Mouse (Mus musculus): Measurements from ENCODE around the gene Acp6. TPM values are rescaled to one million over a fixed set of nuclear protein-coding genes. Genes with fewer than 3 reads are reported as not detected.

The Acp6 gene
- polyA plus RNA-seq, 1 experiment: 14.1 TPM

- Histone ChIP-seq H3K9me3 (no peaks in the 10 kb centered on the region), H3K4me1 (peaks cover 8% of the 10 kb centered on the region; the same call in 1 of the 2 replicates), H3K36me3 (replicated peaks; ENCODE audit: low read length) (peaks cover 26% of the 10 kb centered on the region), H3K27me3 (replicated peaks) (peaks cover 11% of the 10 kb centered on the region), H3K4me3 (replicated peaks) (peak overlapping the region; percentile 42)
- TF ChIP-seq GATA1 (IDR thresholded peaks at IDR 0.05; ENCODE audit: borderline replicate concordance, low read length) (no peak), FLI1 (IDR thresholded peaks at IDR 0.05; ENCODE audit: low read length) (no peak)
Measured at GRCm38 (mm10) chr3:97180527-97180926, 21.9 kb downstream of the Acp6 start.

GRCm38 (mm10) chr3:97183810-97184209, 25.2 kb downstream of the Acp6 start:
- H3K9me3 ChIP-seq: no peaks in the 10 kb centered on the region

GRCm38 (mm10) chr3:97185098-97185860, 26.7 kb downstream of the Acp6 start:
- no peak for TF ChIP-seq FLI1 (IDR thresholded peaks at IDR 0.05; ENCODE audit: low read length)
- TF ChIP-seq GATA1 (IDR thresholded peaks at IDR 0.05; ENCODE audit: borderline replicate concordance, low read length): no peak

More at GRCm38 (mm10) chr3:97183810-97184209, 25.2 kb downstream of the Acp6 start:
- TF ChIP-seq FLI1 (IDR thresholded peaks at IDR 0.05; ENCODE audit: low read length) (no peak), GATA1 (IDR thresholded peaks at IDR 0.05; ENCODE audit: borderline replicate concordance, low read length) (no peak)
- no peaks in the 10 kb centered on the region for H3K36me3 ChIP-seq (replicated peaks; ENCODE audit: low read length)
- peaks cover 8% of the 10 kb centered on the region; the same call in 1 of the 2 replicates for H3K4me1 ChIP-seq
- no peak overlapping the region for H3K4me3 ChIP-seq (replicated peaks)
- peaks cover 20% of the 10 kb centered on the region for H3K27me3 ChIP-seq (replicated peaks)

GRCm38 (mm10) chr3:97196571-97196970, 38.0 kb downstream of the Acp6 start:
- Histone ChIP-seq H3K27me3 (replicated peaks) (peaks cover 9% of the 10 kb centered on the region), H3K36me3 (replicated peaks; ENCODE audit: low read length) (no peaks in the 10 kb centered on the region), H3K4me3 (replicated peaks) (no peak overlapping the region), H3K4me1 (peaks cover 38% of the 10 kb centered on the region), H3K9me3 (peaks cover 9% of the 10 kb centered on the region)
- TF ChIP-seq FLI1 (IDR thresholded peaks at IDR 0.05; ENCODE audit: low read length) (no peak), GATA1 (IDR thresholded peaks at IDR 0.05; ENCODE audit: borderline replicate concordance, low read length) (no peak)

More at GRCm38 (mm10) chr3:97185098-97185860, 26.7 kb downstream of the Acp6 start:
- Histone ChIP-seq H3K36me3 (replicated peaks; ENCODE audit: low read length) (no peaks in the 10 kb centered on the region), H3K4me1 (peaks cover 7% of the 10 kb centered on the region; the same call in 1 of the 2 replicates), H3K4me3 (replicated peaks) (no peak overlapping the region), H3K9me3 (no peaks in the 10 kb centered on the region), H3K27me3 (replicated peaks) (peaks cover 25% of the 10 kb centered on the region)

GRCm38 (mm10) chr3:97199261-97199660, 40.7 kb downstream of the Acp6 start:
- H3K9me3 ChIP-seq: peaks cover 9% of the 10 kb centered on the region

GRCm38 (mm10) chr3:97201943-97202342, 43.4 kb downstream of the Acp6 start:
- peaks cover 73% of the 10 kb centered on the region for H3K4me1 ChIP-seq
- TF ChIP-seq FLI1 (IDR thresholded peaks at IDR 0.05; ENCODE audit: low read length) (no peak), GATA1 (IDR thresholded peaks at IDR 0.05; ENCODE audit: borderline replicate concordance, low read length) (no peak)

More at GRCm38 (mm10) chr3:97199261-97199660, 40.7 kb downstream of the Acp6 start:
- Histone ChIP-seq H3K27me3 (replicated peaks) (peaks cover 2% of the 10 kb centered on the region), H3K4me3 (replicated peaks) (peak overlapping the region; percentile 70), H3K4me1 (peaks cover 59% of the 10 kb centered on the region), H3K36me3 (replicated peaks; ENCODE audit: low read length) (no peaks in the 10 kb centered on the region)
- TF ChIP-seq FLI1 (IDR thresholded peaks at IDR 0.05; ENCODE audit: low read length): no peak
- TF ChIP-seq GATA1 (IDR thresholded peaks at IDR 0.05; ENCODE audit: borderline replicate concordance, low read length): no peak

DNA sequence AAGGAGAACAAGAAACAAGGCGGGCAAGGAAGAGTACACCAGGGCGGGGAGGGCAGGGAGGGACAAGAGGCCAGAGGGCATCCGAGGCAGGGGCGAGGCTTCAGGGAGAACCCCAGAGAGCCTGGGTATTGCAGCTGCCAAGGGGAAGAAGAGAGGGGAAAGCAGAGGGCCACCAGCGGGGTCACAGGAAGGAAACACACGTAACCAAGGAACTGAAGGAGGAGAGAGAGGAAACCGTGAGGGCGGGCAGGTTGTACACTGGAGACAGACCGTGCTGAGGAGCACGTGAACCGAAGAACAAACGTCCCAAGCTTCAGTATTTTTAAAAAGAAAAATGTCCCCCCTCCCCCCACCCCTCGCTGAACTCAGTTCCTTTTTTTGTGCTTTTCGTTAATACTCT, 45.3 kb downstream of the Acp6 start:
- Histone ChIP-seq H3K4me1 (peaks cover 67% of the 10 kb centered on the region), H3K36me3 (replicated peaks; ENCODE audit: low read length) (peaks cover 44% of the 10 kb centered on the region), H3K4me3 (replicated peaks) (peak overlapping the region; percentile 73), H3K9me3 (no peaks in the 10 kb centered on the region), H3K27me3 (replicated peaks) (peaks cover 2% of the 10 kb centered on the region)
- no peak for TF ChIP-seq GATA1 (IDR thresholded peaks at IDR 0.05; ENCODE audit: borderline replicate concordance, low read length)
- TF ChIP-seq FLI1 (IDR thresholded peaks at IDR 0.05; ENCODE audit: low read length): no peak

More at GRCm38 (mm10) chr3:97201943-97202342, 43.4 kb downstream of the Acp6 start:
- H3K27me3 ChIP-seq (replicated peaks): peaks cover 2% of the 10 kb centered on the region
- no peak overlapping the region for H3K4me3 ChIP-seq (replicated peaks)
- H3K9me3 ChIP-seq: peaks cover under 1% of the 10 kb centered on the region; the same call in 1 of the 2 replicates
- peaks cover 25% of the 10 kb centered on the region for H3K36me3 ChIP-seq (replicated peaks; ENCODE audit: low read length)

GRCm38 (mm10) chr3:97206521-97206920, 47.9 kb downstream of the Acp6 start:
- TF ChIP-seq GATA1 (IDR thresholded peaks at IDR 0.05; ENCODE audit: borderline replicate concordance, low read length) (no peak), FLI1 (IDR thresholded peaks at IDR 0.05; ENCODE audit: low read length) (no peak)
- Histone ChIP-seq H3K9me3 (no peaks in the 10 kb centered on the region), H3K27me3 (replicated peaks) (no peaks in the 10 kb centered on the region), H3K4me1 (peaks cover 50% of the 10 kb centered on the region), H3K36me3 (replicated peaks; ENCODE audit: low read length) (peaks cover 67% of the 10 kb centered on the region), H3K4me3 (replicated peaks) (peak overlapping the region; percentile 24)

- Histone ChIP-seq H3K9me3 (no peaks in the 10 kb centered on the region), H3K4me1 (peaks cover 35% of the 10 kb centered on the region), H3K27me3 (replicated peaks) (no peaks in the 10 kb centered on the region), H3K4me3 (replicated peaks) (no peak overlapping the region), H3K36me3 (replicated peaks; ENCODE audit: low read length) (peaks cover 94% of the 10 kb centered on the region)
- TF ChIP-seq FLI1 (IDR thresholded peaks at IDR 0.05; ENCODE audit: low read length): no peak
- no peak for TF ChIP-seq GATA1 (IDR thresholded peaks at IDR 0.05; ENCODE audit: borderline replicate concordance, low read length)
Measured at GRCm38 (mm10) chr3:97209351-97209750, 50.8 kb downstream of the Acp6 start.

- TF ChIP-seq GATA1 (IDR thresholded peaks at IDR 0.05; ENCODE audit: borderline replicate concordance, low read length) (no peak), FLI1 (IDR thresholded peaks at IDR 0.05; ENCODE audit: low read length) (no peak)
- Histone ChIP-seq H3K36me3 (replicated peaks; ENCODE audit: low read length) (peaks cover 95% of the 10 kb centered on the region), H3K4me3 (replicated peaks) (no peak overlapping the region), H3K9me3 (no peaks in the 10 kb centered on the region), H3K4me1 (peaks cover 29% of the 10 kb centered on the region), H3K27me3 (replicated peaks) (no peaks in the 10 kb centered on the region)
Measured at GRCm38 (mm10) chr3:97211177-97211576, 52.6 kb downstream of the Acp6 start.

Data from megakaryocyte, embryonic 14.5 days (primary cell).